Mouse (Mus musculus) ES-Bruce4 (cell line): Measurements from ENCODE around the gene Rufy2. TPM values are rescaled to one million over a fixed set of nuclear protein-coding genes. Genes with fewer than 3 reads are reported as not detected.
A peak's percentile ranks its signal among the peaks of the same experiment; 100 is the strongest.

Source experiments
- H3K27ac ChIP-seq: 2 replicates; pipeline ENCODE4 v1.5.1; 2012; ENCODE audit warnings: low read length, inconsistent platforms; ENCODE audit not compliant: insufficient read depth
- H3K27me3 ChIP-seq: 2 replicates; pipeline ENCODE4 v1.6.1; 2012; ENCODE audit warnings: mild to moderate bottlenecking, low read length, inconsistent platforms; ENCODE audit not compliant: control insufficient read depth, poor library complexity, insufficient read depth, severe bottlenecking
- H3K36me3 ChIP-seq: 2 replicates; pipeline ENCODE4 v1.6.1; 2012; ENCODE audit warnings: inconsistent platforms, mild to moderate bottlenecking, low read length, moderate library complexity; ENCODE audit not compliant: control insufficient read depth, poor library complexity, insufficient read depth, severe bottlenecking
- H3K4me1 ChIP-seq: one replicate; pipeline ENCODE4 v1.8.1; 2011; ENCODE audit warnings: low read length; ENCODE audit not compliant: control insufficient read depth, insufficient read depth
- H3K4me3 ChIP-seq: 2 replicates; pipeline ENCODE4 v1.5.1; 2011; ENCODE audit warnings: low read depth, mild to moderate bottlenecking, low read length
- H3K9ac ChIP-seq: 2 replicates; pipeline ENCODE4 v1.6.1; 2012; ENCODE audit warnings: low read depth, mild to moderate bottlenecking, inconsistent platforms; ENCODE audit not compliant: poor library complexity, severe bottlenecking
- H3K9me3 ChIP-seq: replicated peaks from 2 replicates; pipeline ENCODE4 v1.6.1; 2012; ENCODE audit warnings: mild to moderate bottlenecking, low read length, inconsistent platforms; ENCODE audit not compliant: control insufficient read depth, poor library complexity, insufficient read depth, severe bottlenecking
- CTCF ChIP-seq: IDR thresholded peaks from one replicate; pipeline ENCODE4 v1.8.1; 2011; ENCODE audit warnings: low read depth, low read length
- EP300 ChIP-seq: IDR thresholded peaks from 2 replicates; pipeline ENCODE4 v1.6.1; 2011; ENCODE audit warnings: low read depth, low read length; ENCODE audit not compliant: insufficient read depth
- POLR2A ChIP-seq: IDR thresholded peaks from one replicate; pipeline ENCODE4 v1.8.1; 2011; ENCODE audit warnings: low read length; ENCODE audit not compliant: insufficient read depth
- polyA plus RNA-seq: library from polyadenylated mRNA; stranded (reverse); fragments of >200 nt; gene quantifications from 2 replicates; pipeline ENCODE4 v1.2.4, GENCODE M21; 2011; ENCODE audit warnings: low read depth; ENCODE audit not compliant: missing spikeins, insufficient read depth, insufficient read length

Rufy2 gene
- polyA plus RNA-seq, 1 experiment: 32.0 TPM

- TF ChIP-seq EP300: no peak
- TF ChIP-seq CTCF: no peak
- no peak for TF ChIP-seq POLR2A
- Histone ChIP-seq H3K9me3 (no peaks in the 10 kb centered on the region), H3K9ac (no peak overlapping the region), H3K27me3 (no peaks in the 10 kb centered on the region), H3K4me1 (no peaks in the 10 kb centered on the region), H3K36me3 (peaks cover 51% of the 10 kb centered on the region), H3K4me3 (no peak overlapping the region), H3K27ac (no peak overlapping the region)
Measured at GRCm38 (mm10) chr10:63004556-63004955, 24.5 kb downstream of the Rufy2 start.

- Histone ChIP-seq H3K4me1 (no peaks in the 10 kb centered on the region), H3K27me3 (no peaks in the 10 kb centered on the region), H3K4me3 (no peak overlapping the region), H3K36me3 (peaks cover 60% of the 10 kb centered on the region), H3K9me3 (no peaks in the 10 kb centered on the region), H3K27ac (no peak overlapping the region), H3K9ac (no peak overlapping the region)
- TF ChIP-seq CTCF (no peak), EP300 (no peak), POLR2A (no peak)
Measured at GRCm38 (mm10) chr10:63008193-63008592, 28.2 kb downstream of the Rufy2 start.

- Histone ChIP-seq H3K36me3 (peaks cover 62% of the 10 kb centered on the region), H3K9ac (no peak overlapping the region), H3K27ac (peak overlapping the region; percentile 15), H3K9me3 (no peaks in the 10 kb centered on the region), H3K4me1 (no peaks in the 10 kb centered on the region), H3K4me3 (no peak overlapping the region), H3K27me3 (no peaks in the 10 kb centered on the region)
- TF ChIP-seq POLR2A (no peak), CTCF (no peak), EP300 (no peak)
Measured at GRCm38 (mm10) chr10:63010268-63010667, 30.2 kb downstream of the Rufy2 start.

- Histone ChIP-seq H3K4me1 (no peaks in the 10 kb centered on the region), H3K27me3 (no peaks in the 10 kb centered on the region), H3K27ac (no peak overlapping the region), H3K9ac (no peak overlapping the region), H3K36me3 (peaks cover 68% of the 10 kb centered on the region), H3K9me3 (no peaks in the 10 kb centered on the region), H3K4me3 (no peak overlapping the region)
- TF ChIP-seq POLR2A: no peak
- TF ChIP-seq CTCF: no peak
- TF ChIP-seq EP300: no peak
Measured at GRCm38 (mm10) chr10:63011556-63011955, 31.5 kb downstream of the Rufy2 start.

- no peaks in the 10 kb centered on the region for H3K9me3 ChIP-seq
- H3K9ac ChIP-seq: no peak overlapping the region
- no peak overlapping the region for H3K4me3 ChIP-seq
- H3K27me3 ChIP-seq: no peaks in the 10 kb centered on the region
- H3K36me3 ChIP-seq: peaks cover 70% of the 10 kb centered on the region
- no peak for TF ChIP-seq POLR2A
- TF ChIP-seq CTCF: no peak
- TF ChIP-seq EP300: no peak
- H3K4me1 ChIP-seq: no peaks in the 10 kb centered on the region
- H3K27ac ChIP-seq: no peak overlapping the region
Measured at GRCm38 (mm10) chr10:63013476-63013875, 33.5 kb downstream of the Rufy2 start.

- no peak overlapping the region for H3K4me3 ChIP-seq
- no peak overlapping the region for H3K27ac ChIP-seq
- H3K4me1 ChIP-seq: no peaks in the 10 kb centered on the region
- TF ChIP-seq CTCF (no peak), POLR2A (no peak), EP300 (no peak)
- no peaks in the 10 kb centered on the region for H3K27me3 ChIP-seq
- no peaks in the 10 kb centered on the region for H3K9me3 ChIP-seq
- peaks cover 67% of the 10 kb centered on the region for H3K36me3 ChIP-seq
- no peak overlapping the region for H3K9ac ChIP-seq
Measured at GRCm38 (mm10) chr10:63014168-63014567, 34.1 kb downstream of the Rufy2 start.
